Mouse (Mus musculus) myocyte (in vitro differentiated cells): ENCODE data around the gene Cadm4. TPM values are rescaled to one million over a fixed set of nuclear protein-coding genes. Genes with fewer than 3 reads are reported as not detected.

ENCODE experiments used
- H3K27me3 ChIP-seq: one replicate; pipeline ENCODE4 v1.6.1; 2011; ENCODE audit not compliant: control insufficient read depth, insufficient read depth, insufficient read length
- H3K36me3 ChIP-seq: one replicate; pipeline ENCODE4 v1.6.1; 2011; ENCODE audit not compliant: control insufficient read depth, insufficient read depth
- H3K4me2 ChIP-seq: one replicate; pipeline ENCODE4 v1.6.1; 2011; ENCODE audit warnings: low read depth, control low read depth
- H3K4me3 ChIP-seq: one replicate; pipeline ENCODE4 v1.5.1; 2011; ENCODE audit warnings: mild to moderate bottlenecking, control low read depth, moderate library complexity
- H3K79me2 ChIP-seq: one replicate; pipeline ENCODE4 v1.6.1; 2011; ENCODE audit not compliant: control insufficient read depth, insufficient read depth
- H3ac ChIP-seq: one replicate; pipeline ENCODE4 v1.6.1; 2011; ENCODE audit not compliant: control insufficient read depth, insufficient read length
- CEBPB ChIP-seq: IDR thresholded peaks from 2 replicates; pipeline ENCODE4 v1.6.1; 2011; ENCODE audit warnings: mild to moderate bottlenecking, moderate library complexity; ENCODE audit not compliant: poor library complexity, insufficient read depth, severe bottlenecking
- E2F4 ChIP-seq: IDR thresholded peaks from one replicate; pipeline ENCODE4 v1.6.1; 2011; ENCODE audit warnings: mild to moderate bottlenecking, control low read depth, moderate library complexity; ENCODE audit not compliant: insufficient read depth
- MAX ChIP-seq: IDR thresholded peaks from one replicate; pipeline ENCODE4 v1.6.1; 2011; ENCODE audit warnings: low read depth, mild to moderate bottlenecking, control low read depth
- MYOD1 ChIP-seq, 3 experiments: IDR thresholded peaks; one replicate each; pipeline ENCODE4 v1.6.1; 2011; ENCODE audit warnings: control low read depth in 2 of 3, low read depth in 2 of 3, mild to moderate bottlenecking in 2 of 3, moderate library complexity in 1 of 3; ENCODE audit not compliant: insufficient read length in 2 of 3, control insufficient read depth in 1 of 3
- MYOG ChIP-seq, 3 experiments: IDR thresholded peaks; one replicate each; pipeline ENCODE4 v1.6.1; 2011; ENCODE audit warnings: control low read depth in 2 of 3, low read depth in 2 of 3, mild to moderate bottlenecking in 2 of 3; ENCODE audit not compliant: insufficient read length in 2 of 3, control insufficient read depth in 1 of 3, insufficient read depth in 1 of 3
- POLR2A ChIP-seq: IDR thresholded peaks from one replicate; pipeline ENCODE4 v1.6.1; 2011; ENCODE audit warnings: low read depth, mild to moderate bottlenecking, control low read depth, moderate library complexity; ENCODE audit not compliant: insufficient read length
- POLR2AphosphoS2 ChIP-seq: IDR thresholded peaks from one replicate; pipeline ENCODE4 v1.6.1; 2011; ENCODE audit warnings: low read depth, control low read depth; ENCODE audit not compliant: insufficient read length
- REST ChIP-seq: IDR thresholded peaks from one replicate; pipeline ENCODE4 v1.6.1; 2011; ENCODE audit warnings: mild to moderate bottlenecking, control low read depth, moderate library complexity; ENCODE audit not compliant: insufficient read depth, insufficient read length
- SRF ChIP-seq: IDR thresholded peaks from one replicate; pipeline ENCODE4 v1.6.1; 2011; ENCODE audit warnings: low read depth; ENCODE audit not compliant: control insufficient read depth, insufficient read length
- TCF12 ChIP-seq: IDR thresholded peaks from one replicate; pipeline ENCODE4 v1.6.1; 2011; ENCODE audit warnings: mild to moderate bottlenecking, control low read depth; ENCODE audit not compliant: poor library complexity, insufficient read depth, severe bottlenecking
- TCF3 ChIP-seq: IDR thresholded peaks from one replicate; pipeline ENCODE4 v1.6.1; 2011; ENCODE audit warnings: low read depth, control low read depth; ENCODE audit not compliant: insufficient read length
- USF1 ChIP-seq: IDR thresholded peaks from one replicate; pipeline ENCODE4 v1.6.1; 2011; ENCODE audit warnings: low read depth, mild to moderate bottlenecking, control low read depth, moderate library complexity
- polyA plus RNA-seq: library from polyadenylated mRNA; unstranded; fragments of >200 nt; fragmentation: generic; extraction: Trizol; gene quantifications from one replicate; pipeline ENCODE4 v1.2.1, GENCODE M21; 2012; ENCODE audit warnings: missing spikeins

Cadm4 gene
- polyA plus RNA-seq, 1 experiment: 54.4 TPM

GRCm38 (mm10) chr7:24504868-24505267 is 23.0 kb downstream of the Cadm4 start:
- Histone ChIP-seq H3K79me2 (peaks cover 20% of the 10 kb centered on the region), H3K27me3 (no peaks in the 10 kb centered on the region), H3K36me3 (no peaks in the 10 kb centered on the region), H3K4me3 (no peak overlapping the region), H3ac (no peak overlapping the region), H3K4me2 (no peak overlapping the region)
- TF ChIP-seq CEBPB (no peak), USF1 (no peak), REST (no peak), POLR2AphosphoS2 (peak; percentile 55), TCF3 (no peak)

DNA sequence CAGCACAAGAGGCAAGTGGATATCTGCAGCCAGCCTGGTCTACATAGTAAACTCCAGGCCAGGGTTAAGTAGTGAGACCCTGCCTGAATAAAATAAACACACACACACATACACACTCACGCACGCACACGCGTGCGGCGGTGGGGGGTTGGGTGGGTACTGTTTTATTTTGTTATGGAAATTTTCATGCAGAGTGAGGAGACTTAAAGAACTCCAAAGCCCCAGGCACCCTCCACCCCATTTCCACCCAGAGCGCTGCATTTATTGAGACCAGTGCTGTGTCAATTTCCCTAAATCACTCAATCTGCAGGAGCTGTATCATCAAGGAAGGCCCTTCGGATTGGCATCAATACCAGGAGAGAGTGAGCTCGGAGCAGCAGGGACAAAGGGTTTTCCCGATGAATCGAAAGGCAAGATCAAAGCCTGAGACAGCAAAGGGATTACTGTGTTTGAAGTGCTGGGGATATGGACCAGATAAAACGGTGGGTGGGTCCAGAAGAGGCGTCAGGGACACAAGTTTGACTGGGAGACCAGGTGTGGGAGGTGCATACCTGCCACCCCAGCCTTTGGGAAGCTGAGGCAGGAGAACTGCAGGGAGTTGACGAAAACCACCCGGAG is 23.7 kb downstream of the Cadm4 start:
- no peaks in the 10 kb centered on the region for H3K27me3 ChIP-seq
- peaks cover 20% of the 10 kb centered on the region for H3K79me2 ChIP-seq
- peak overlapping the region; percentile 90 for H3K4me2 ChIP-seq
- TF ChIP-seq CEBPB: no peak
- no peak for TF ChIP-seq POLR2AphosphoS2
- no peak for TF ChIP-seq MAX
- TF ChIP-seq SRF: no peak
- no peak for TF ChIP-seq MYOG (IDR thresholded peaks at IDR 0.05; ENCODE audit: control insufficient read depth in 1 of 3, insufficient read depth in 1 of 3, insufficient read length in 2 of 3, low read depth in 2 of 3)
- TF ChIP-seq E2F4: no peak
- TF ChIP-seq TCF12: no peak
- TF ChIP-seq REST: no peak
- no peak for TF ChIP-seq TCF3
- TF ChIP-seq POLR2A: no peak
- no peak for TF ChIP-seq USF1
- TF ChIP-seq MYOD1 (IDR thresholded peaks at IDR 0.05; ENCODE audit: control insufficient read depth in 1 of 3, insufficient read length in 2 of 3, low read depth in 2 of 3): no peak
- no peak overlapping the region for H3ac ChIP-seq
- H3K36me3 ChIP-seq: no peaks in the 10 kb centered on the region
- H3K4me3 ChIP-seq: peak overlapping the region; percentile 80

DNA sequence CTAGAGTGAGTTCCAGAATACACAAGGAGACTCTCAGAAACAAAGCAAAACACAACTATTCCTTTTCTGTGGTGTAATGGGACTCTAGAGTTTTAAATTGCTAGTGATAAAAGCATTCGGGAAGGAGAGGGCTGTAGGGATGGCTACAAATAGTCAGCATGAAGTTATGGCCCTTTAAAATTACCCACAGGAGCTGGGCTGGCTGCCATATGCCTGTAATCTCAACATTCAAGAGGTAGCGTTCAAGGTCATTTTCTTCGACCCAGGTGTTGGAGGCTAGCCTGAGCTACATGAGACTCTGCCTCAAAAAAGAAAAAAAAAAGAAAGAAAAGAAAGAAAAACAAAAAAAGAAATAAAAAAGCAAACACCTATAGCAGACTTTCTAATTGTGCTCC is 24.2 kb downstream of the Cadm4 start:
- Histone ChIP-seq H3K4me2 (peak overlapping the region; percentile 90), H3K36me3 (no peaks in the 10 kb centered on the region), H3K79me2 (peaks cover 20% of the 10 kb centered on the region), H3ac (peak overlapping the region; percentile 82), H3K4me3 (peak overlapping the region; percentile 80), H3K27me3 (no peaks in the 10 kb centered on the region)
- TF ChIP-seq MYOD1 (IDR thresholded peaks at IDR 0.05; ENCODE audit: control insufficient read depth in 1 of 3, insufficient read length in 2 of 3, low read depth in 2 of 3) (no peak), REST (no peak), CEBPB (no peak), E2F4 (no peak), TCF12 (no peak), MYOG (IDR thresholded peaks at IDR 0.05; ENCODE audit: control insufficient read depth in 1 of 3, insufficient read depth in 1 of 3, insufficient read length in 2 of 3, low read depth in 2 of 3) (no peak), MAX (no peak), TCF3 (no peak), USF1 (no peak), SRF (no peak), POLR2AphosphoS2 (no peak), POLR2A (no peak)

- peak overlapping the region; percentile 80 for H3K4me3 ChIP-seq
- TF ChIP-seq MAX (no peak), SRF (no peak), TCF12 (no peak), USF1 (peak; percentile 6)
- no peaks in the 10 kb centered on the region for H3K27me3 ChIP-seq
- H3ac ChIP-seq: peak overlapping the region; percentile 82
- peaks cover 20% of the 10 kb centered on the region for H3K79me2 ChIP-seq
- peak overlapping the region; percentile 90 for H3K4me2 ChIP-seq
- H3K36me3 ChIP-seq: no peaks in the 10 kb centered on the region
Measured at GRCm38 (mm10) chr7:24506476-24506837, 24.6 kb downstream of the Cadm4 start.
